Mouse (Mus musculus) urinary bladder, postnatal 25 days (tissue): ENCODE measurements around the gene Cd300c.
"Not testable (repeated sequence)": the region's sequence is repeated elsewhere in the genome, so short reads cannot be mapped to it uniquely, and the experiment has no call there.

Experiments
- DNase-seq: peaks from one replicate; pipeline ENCODE4 v3.0.0; 2022; ENCODE audit warnings: low spot score

The Cd300c gene

DNA sequence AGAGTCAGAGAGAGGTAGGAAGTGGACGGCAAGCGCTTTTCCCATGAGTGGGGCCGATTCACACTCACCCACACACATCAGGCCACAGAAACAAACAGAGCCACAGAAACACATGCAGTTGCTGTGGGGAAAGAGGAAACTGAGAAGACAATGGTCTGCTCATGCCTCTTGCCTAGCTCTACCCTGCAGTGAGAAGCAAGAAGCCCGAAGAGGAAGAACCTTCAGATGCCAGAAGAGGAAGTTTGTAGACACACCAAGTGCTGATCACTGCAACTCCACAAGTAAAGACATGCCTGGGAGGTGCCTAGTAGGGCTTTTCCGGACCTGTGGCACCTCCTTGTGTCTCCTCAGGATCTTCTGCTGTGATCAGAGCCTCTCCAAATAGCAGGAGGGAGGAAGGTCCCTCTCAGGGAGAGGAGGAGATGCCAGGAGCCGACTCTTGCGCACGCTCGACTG, at the start of gene Cd300c:
Cd300c (minus strand) TSS at position 406 of the 456 bp plus-strand sequence.
- DNase-seq, result no peak

- not testable (repeated sequence) for DNase-seq
Measured at GRCm38 (mm10) chr11:115016093-115016492, 47.1 kb upstream of the Cd300c start, which contains the start of gene Cd300ld2. Cd300ld2 (minus strand) TSS chr11:115016193.

GRCm38 (mm10) chr11:115004070-115004469, 35.1 kb upstream of the Cd300c start:
- no peak for DNase-seq

DNA sequence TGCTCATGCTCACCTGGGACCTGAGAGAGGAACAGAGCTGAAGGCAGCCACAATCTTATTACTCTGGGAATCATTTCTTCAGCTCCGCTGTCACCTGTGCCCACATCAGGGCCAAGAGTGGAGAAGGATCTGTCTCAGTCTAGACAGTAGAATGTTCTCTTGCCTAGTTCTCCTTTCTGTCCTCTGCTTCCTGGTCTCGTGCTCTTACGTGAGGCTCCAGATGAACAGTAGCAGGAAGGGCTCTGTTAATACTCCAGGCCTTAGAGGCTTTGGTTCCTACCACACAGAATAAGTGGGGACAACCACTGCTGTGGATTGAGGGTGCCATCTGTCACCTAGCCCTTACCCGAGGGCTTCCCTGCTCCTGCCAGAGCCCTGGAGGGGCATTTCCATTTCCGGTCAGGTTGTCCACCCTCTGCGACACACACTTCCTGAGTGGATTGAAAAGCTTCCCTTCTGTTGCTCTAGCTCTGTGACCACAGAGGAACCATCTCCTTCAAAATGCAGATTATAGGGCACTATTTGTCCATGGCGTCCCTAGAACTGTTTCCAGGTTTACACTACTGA, 32.6 kb upstream of the Cd300c start, which contains the start of gene Cd300c2:
Cd300c2 (minus strand) TSS at position 407 of the 567 bp plus-strand sequence.
- DNase-seq, result no peak

GRCm38 (mm10) chr11:114989793-114990192, 20.8 kb upstream of the Cd300c start, which contains the start of gene Cd300ld:
Cd300ld (minus strand) TSS chr11:114989922.
- no peak for DNase-seq

DNA sequence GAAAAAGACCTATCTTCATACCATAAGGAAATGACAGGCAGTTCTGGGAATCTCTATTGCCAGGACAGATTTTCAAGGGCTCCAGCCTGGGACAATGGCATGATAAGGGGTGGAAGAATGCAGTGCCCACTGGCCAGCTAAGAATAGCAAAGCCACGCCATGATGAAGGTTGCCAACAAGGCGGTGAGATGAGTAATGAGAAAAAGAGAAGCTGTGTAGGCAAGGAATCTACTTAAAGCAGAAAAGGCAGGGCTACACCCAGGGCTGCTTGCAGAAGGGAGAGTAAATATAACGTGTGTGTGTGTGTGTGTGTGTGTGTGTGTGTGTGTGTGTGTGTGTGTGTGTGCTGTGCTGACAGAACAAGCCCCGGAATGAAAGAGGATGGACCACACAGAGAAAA, 12.9 kb upstream of the Cd300c start:
- no peak for DNase-seq

DNA sequence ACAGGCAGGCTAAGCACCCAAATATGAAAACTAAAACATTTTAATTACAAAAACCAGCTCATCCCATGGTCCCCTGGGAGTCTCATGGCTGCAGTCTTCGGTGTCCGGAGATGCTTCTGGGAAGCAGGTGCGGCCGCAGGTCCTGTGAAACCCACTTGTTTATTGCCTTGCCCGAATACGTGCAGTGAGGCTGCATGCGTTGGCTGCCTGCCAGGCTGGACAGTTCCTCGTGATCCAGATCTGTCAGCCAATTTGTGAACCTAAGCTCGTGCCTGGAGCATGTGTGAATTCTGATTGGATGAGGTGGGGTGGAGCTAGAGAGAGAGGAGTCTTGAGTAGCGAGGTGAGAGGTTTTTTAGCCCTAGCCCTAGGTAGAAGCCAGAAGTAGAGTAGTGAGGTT, 3.8 kb upstream of the Cd300c start:
- DNase-seq, result no peak

DNA sequence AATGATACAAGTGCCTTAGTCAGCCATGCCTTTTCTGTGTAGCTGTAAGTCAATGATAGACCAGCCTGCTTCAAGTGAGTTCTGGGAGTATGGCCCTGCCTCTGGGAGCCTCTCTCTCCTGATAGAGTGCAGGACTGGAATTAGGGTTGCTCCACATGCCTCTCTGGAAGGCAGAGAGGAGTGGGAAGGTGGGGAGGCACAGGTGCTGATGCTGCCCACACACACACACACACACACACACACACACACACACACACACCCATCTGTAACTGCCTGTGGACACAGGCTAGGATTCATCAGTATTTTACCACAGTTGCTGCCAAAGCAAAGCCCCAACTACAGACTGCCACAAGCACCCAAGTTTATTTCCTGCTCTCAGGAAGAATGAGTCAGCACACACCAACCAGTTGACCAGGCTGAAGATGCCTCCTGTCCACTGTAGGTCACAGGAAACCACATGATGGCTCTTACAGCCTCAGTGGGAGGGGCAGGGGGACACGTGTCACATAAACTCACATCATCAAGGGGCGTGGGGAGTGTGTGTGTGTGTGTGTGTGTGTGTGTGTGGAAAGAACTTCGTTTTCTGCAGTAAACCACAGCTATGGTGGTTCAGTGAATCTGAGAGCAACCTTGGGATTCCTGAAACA, 3.7 kb downstream of the Cd300c start:
- DNase-seq, result no peak

- no peak for DNase-seq
Measured at GRCm38 (mm10) chr11:114960369-114960768, 8.6 kb downstream of the Cd300c start.

DNA sequence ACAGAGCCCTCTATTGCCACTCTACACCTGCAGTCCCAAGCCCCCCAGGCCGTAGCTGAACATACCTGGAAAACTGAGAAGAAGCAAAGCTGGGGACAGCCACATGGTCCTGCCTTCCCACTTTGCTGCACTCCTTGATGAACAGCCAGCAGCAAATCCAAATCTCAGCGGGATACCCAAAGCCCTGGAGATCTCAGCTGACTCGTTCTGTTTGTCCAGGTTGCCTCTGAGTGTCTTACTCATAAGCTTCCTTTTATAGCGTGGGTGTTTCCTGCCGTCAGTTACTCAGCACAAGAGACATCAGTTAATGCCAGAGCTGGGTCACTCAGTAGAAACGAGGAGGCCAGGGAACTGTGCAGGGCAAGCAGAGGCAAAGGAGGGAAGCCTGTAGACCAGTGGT, 34.8 kb downstream of the Cd300c start, which contains the start of gene Cd300lb:
Cd300lb (minus strand) TSS at position 243 of the 400 bp plus-strand sequence.
- no peak for DNase-seq

GRCm38 (mm10) chr11:114933591-114933990, 35.4 kb downstream of the Cd300c start:
- DNase-seq, result no peak

DNA sequence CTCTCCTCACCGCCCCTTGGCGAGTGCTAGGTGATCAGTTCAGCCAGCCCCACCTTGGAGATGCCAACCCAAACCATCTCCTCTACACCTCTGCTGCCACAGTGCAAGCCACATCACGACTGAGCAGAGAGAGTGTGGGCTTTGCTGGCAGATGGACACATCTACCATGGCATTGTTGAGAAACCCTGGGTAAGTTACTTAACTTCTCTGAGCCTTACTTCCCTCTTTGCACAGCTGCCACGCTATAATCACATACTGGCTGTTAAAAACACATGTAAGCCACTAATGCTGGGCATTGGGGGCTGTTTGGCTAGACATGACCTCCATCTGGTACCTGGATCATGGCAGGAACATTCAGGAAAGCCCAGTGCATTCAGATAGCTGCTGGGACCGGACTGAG, 37.9 kb downstream of the Cd300c start:
- no peak for DNase-seq

DNA sequence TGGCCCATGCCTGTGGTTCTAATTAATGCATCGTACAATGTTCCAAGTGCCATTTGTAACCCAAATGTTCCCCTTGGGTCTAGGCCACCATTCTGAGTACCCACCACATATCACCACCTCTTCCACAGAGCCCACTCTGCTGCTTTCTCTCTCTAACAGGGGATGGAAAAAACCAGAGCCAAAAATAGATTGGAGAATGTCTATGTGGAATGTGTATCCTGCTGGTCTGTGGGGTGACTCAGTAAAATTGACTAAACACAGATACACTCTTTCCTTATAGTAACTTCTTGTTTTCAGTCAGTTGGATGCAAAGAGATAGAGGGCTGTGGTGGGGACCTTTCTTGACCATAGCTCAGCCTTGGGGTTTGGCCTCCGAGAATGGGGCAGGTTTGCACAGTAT, 39.4 kb downstream of the Cd300c start:
- no peak for DNase-seq

DNA sequence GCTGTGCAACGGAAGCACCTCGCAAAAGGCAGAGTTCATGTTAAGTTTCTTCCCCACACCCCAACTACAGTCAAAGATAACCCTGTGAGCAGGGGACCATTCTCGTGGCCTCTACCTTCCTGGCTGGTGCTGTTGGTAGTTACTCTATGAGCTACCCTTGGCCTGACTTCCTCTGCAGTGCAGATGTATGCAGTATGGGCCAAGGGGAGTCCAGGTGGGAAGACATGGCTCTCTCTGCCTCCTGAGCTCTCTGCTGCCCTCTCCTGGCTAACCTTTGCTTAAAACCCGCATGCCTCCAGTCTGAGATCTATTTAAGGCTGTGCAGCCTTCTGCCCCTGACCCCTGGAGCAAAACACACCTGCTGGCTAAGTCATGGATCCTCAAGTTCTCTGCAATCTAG, 45.0 kb downstream of the Cd300c start:
- no peak for DNase-seq

- no peak for DNase-seq
Measured at GRCm38 (mm10) chr11:114922439-114922838, 46.5 kb downstream of the Cd300c start.

DNA sequence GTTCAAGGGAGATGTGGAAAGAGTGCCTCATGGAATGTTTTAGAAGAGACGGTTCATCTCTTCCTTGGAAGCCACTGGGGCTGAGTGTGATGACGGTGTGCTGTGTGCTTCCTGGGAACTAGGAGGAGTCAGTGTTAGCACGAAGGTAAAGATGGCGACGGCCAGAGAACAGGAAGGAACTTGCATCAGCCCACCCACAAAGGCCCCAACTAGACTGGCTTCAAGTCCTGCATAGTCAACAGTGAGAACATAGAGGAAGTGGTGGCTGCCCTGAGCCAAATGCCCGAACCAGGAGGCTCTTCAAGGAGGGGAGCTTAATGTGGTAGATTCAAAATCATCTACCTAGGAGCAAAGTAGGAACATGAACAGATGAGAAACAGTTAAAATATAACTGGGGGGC, 51.8 kb downstream of the Cd300c start:
- DNase-seq, result no peak

- no peak for DNase-seq
Measured at GRCm38 (mm10) chr11:114914978-114915377, 54.0 kb downstream of the Cd300c start.

DNA sequence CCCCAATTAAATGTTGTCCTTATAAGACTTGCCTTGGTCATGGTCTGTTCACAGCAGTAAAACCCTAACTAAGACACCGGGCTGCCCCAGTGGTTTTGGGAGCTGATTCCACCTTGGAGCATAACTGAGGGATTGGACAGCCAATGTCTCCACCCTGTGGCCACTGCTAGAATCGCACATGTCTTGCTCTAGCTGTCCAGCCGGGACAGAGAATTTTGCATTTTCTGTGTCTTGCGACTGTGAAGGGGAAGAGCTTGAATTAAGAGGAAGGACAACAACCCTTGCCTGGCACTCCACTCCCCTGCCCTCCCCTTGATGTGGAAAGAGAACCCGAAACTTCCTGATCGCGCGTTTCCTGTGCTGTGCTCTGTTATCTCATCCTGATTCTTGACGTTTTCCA, 56.1 kb downstream of the Cd300c start:
- peak; percentile 60 for DNase-seq

DNA sequence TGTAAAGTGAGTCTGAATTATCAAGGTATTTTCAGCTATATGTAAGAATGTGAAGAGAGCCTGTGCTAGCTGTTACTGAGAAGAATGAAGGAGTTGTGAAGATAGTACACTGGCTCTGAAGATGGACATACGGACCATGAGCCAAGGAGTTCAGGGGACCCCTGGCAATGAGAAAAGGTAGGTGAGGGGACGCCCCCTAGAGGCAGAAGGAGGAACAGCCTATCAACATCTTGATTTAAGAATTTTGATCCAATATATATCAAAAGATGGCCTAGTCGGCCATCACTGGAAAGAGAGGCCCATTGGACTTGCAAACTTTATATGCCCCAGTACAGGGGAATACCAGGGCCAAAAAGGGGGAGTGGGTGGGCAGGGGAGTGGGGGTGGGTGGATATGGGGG, 59.4 kb downstream of the Cd300c start:
- not testable (repeated sequence) for DNase-seq

GRCm38 (mm10) chr11:114908086-114908485, 60.9 kb downstream of the Cd300c start:
- DNase-seq, result no peak

- DNase-seq, result no peak
Measured at GRCm38 (mm10) chr11:114907567-114907966, 61.4 kb downstream of the Cd300c start.
